32 mouse cellular contexts compared by ENCODE assay signal in genomic region chr12:88461026-88461425, GRCm38 (mm10).
"Had no signal": no experiment of that assay in that cellular context is flagged by ENCODE, and none has a peak within 500 bp of the region (broad histone marks: within the 10 kb centered on the region; RNA-seq: fewer than 3 reads in every experiment).

No protein-coding gene starts in this region.

- H3K9me3 ChIP-seq: limb, embryonic 10.5 days; limb, embryonic 12.5 days; limb, embryonic 13.5 days; limb, embryonic 15.5 days; liver, embryonic 12.5 days; liver, embryonic 13.5 days; liver, embryonic 15.5 days; lung, embryonic 15.5 days; megakaryocyte, embryonic 14.5 days; midbrain, embryonic 10.5 days; midbrain, embryonic 12.5 days; midbrain, embryonic 15.5 days; neural tube, embryonic 12.5 days had no signal

- H3K4me1 ChIP-seq: limb, embryonic 10.5 days; limb, embryonic 12.5 days; limb, embryonic 13.5 days; limb, embryonic 15.5 days; lung, embryonic 15.5 days; midbrain, embryonic 10.5 days; midbrain, embryonic 12.5 days; midbrain, embryonic 13.5 days; midbrain, embryonic 15.5 days; neural tube, embryonic 12.5 days had no signal

- DNase-seq: left cerebral cortex, postnatal 4 days; liver; liver, embryonic 13.5 days; liver, postnatal 0 days; lung, adult 18-20 months; lung, adult 2 months; lung, embryonic 14.5 days; lung, postnatal 10 days; lung, postnatal 14 days; lung, postnatal 36 days; lung, postnatal 4 days; midbrain, embryonic 14.5 days had no signal

- H3K4me3 ChIP-seq: limb, embryonic 10.5 days; limb, embryonic 12.5 days; limb, embryonic 13.5 days; limb, embryonic 15.5 days; liver, embryonic 12.5 days; liver, embryonic 13.5 days; liver, embryonic 15.5 days; lung, embryonic 15.5 days; megakaryocyte, embryonic 14.5 days; midbrain, embryonic 10.5 days; midbrain, embryonic 12.5 days; midbrain, embryonic 13.5 days; midbrain, embryonic 15.5 days; myocyte; neural tube, embryonic 12.5 days had no signal

- ATAC-seq: liver, embryonic 12.5 days; liver, postnatal 0 days; lung, postnatal 0 days; midbrain, embryonic 13.5 days; midbrain, embryonic 15.5 days; midbrain, embryonic 16.5 days had no signal

- H3K36me3 ChIP-seq: liver, embryonic 15.5 days; lung, embryonic 15.5 days had no signal

- H3K9ac ChIP-seq: limb, embryonic 12.5 days; limb, embryonic 13.5 days; limb, embryonic 15.5 days; liver, embryonic 12.5 days; liver, embryonic 13.5 days; liver, embryonic 14.5 days; liver, embryonic 15.5 days; liver, postnatal 0 days; lung, embryonic 14.5 days; lung, embryonic 15.5 days; midbrain, embryonic 12.5 days; midbrain, embryonic 13.5 days; midbrain, embryonic 15.5 days; neural tube, embryonic 12.5 days had no signal

- H3K4me2 ChIP-seq: limb, embryonic 12.5 days; limb, embryonic 13.5 days; limb, embryonic 15.5 days; liver, embryonic 11.5 days; liver, embryonic 12.5 days; liver, embryonic 13.5 days; liver, embryonic 15.5 days; lung, embryonic 14.5 days; lung, embryonic 15.5 days; midbrain, embryonic 11.5 days; midbrain, embryonic 12.5 days; midbrain, embryonic 13.5 days; midbrain, embryonic 15.5 days; neural tube, embryonic 12.5 days had no signal

- H3K27ac ChIP-seq: limb, embryonic 10.5 days; limb, embryonic 12.5 days; limb, embryonic 13.5 days; limb, embryonic 15.5 days; liver, embryonic 12.5 days; liver, embryonic 13.5 days; liver, embryonic 14.5 days; liver, embryonic 15.5 days; lung, embryonic 15.5 days; macrophage; midbrain, embryonic 10.5 days; midbrain, embryonic 12.5 days; midbrain, embryonic 13.5 days; midbrain, embryonic 15.5 days; neural tube, embryonic 12.5 days had no signal

- H3K27me3 ChIP-seq: limb, embryonic 12.5 days; limb, embryonic 13.5 days; limb, embryonic 15.5 days; liver, embryonic 12.5 days; liver, embryonic 13.5 days; liver, embryonic 15.5 days; lung, embryonic 15.5 days; megakaryocyte, embryonic 14.5 days; midbrain, embryonic 12.5 days; midbrain, embryonic 13.5 days; midbrain, embryonic 15.5 days; neural tube, embryonic 12.5 days had no signal
